ENCODE assay signal across 25 mouse cellular contexts in genomic region chr11:60978658-60979057, GRCm38 (mm10).
"Had no signal": no experiment of that assay in that cellular context is flagged by ENCODE, and none has a peak within 500 bp of the region (broad histone marks: within the 10 kb centered on the region; RNA-seq: fewer than 3 reads in every experiment).

No protein-coding gene starts in this region.

- H3K36me3 ChIP-seq: embryonic facial prominence, embryonic 10.5 days; embryonic facial prominence, embryonic 12.5 days; embryonic facial prominence, embryonic 13.5 days; embryonic facial prominence, embryonic 15.5 days; forebrain, embryonic 10.5 days; forebrain, embryonic 12.5 days; forebrain, embryonic 15.5 days had no signal

- H3K27me3 ChIP-seq: embryonic facial prominence, embryonic 12.5 days; embryonic facial prominence, embryonic 13.5 days; embryonic facial prominence, embryonic 15.5 days; forebrain, embryonic 12.5 days; forebrain, embryonic 13.5 days; forebrain, embryonic 15.5 days had no signal

- H3K4me3 ChIP-seq: embryonic facial prominence, embryonic 10.5 days; embryonic facial prominence, embryonic 12.5 days; embryonic facial prominence, embryonic 13.5 days; embryonic facial prominence, embryonic 15.5 days; erythroblast, embryonic 14.5 days; forebrain, embryonic 10.5 days; forebrain, embryonic 12.5 days; forebrain, embryonic 13.5 days; forebrain, embryonic 15.5 days; gastrocnemius, adult 2 months; heart, adult 2 months had no signal

- DNase-seq: cerebellum, adult 8-10 months; cerebellum, adult 9-10 months; cerebellum, adult 9-11 months; cerebellum, postnatal 14 days; cerebellum, postnatal 25 days; cerebellum, postnatal 36 days; embryo, embryonic 11 days; forebrain, postnatal 0 days; gastrocnemius, adult 2 months; gastrocnemius, postnatal 10 days; gastrocnemius, postnatal 14 days; gastrocnemius, postnatal 25 days; gastrocnemius, postnatal 36 days; heart, adult 11 months; heart, adult 18-20 months; heart, adult 2 months had no signal

- H3K4me2 ChIP-seq: embryonic facial prominence, embryonic 12.5 days; embryonic facial prominence, embryonic 13.5 days; embryonic facial prominence, embryonic 15.5 days; forebrain, embryonic 12.5 days; forebrain, embryonic 13.5 days; forebrain, embryonic 15.5 days had no signal
